Mouse (Mus musculus) midbrain, embryonic 15.5 days (tissue): ENCODE results near the gene Cass4. TPM values are rescaled to one million over a fixed set of nuclear protein-coding genes. Genes with fewer than 3 reads are reported as not detected.

Source experiments
- ATAC-seq: fragments of 200-750 bp; cut with Nextera tagmentation; replicated peaks from 2 replicates; pipeline ENCODE4 v1.8.0; 2017; ENCODE audit warnings: moderate TSS enrichment
- H3K27ac ChIP-seq: fragments of 300-500 bp; sonication (generic); 2 replicates; pipeline ENCODE4 v1.5.1; 2015; ENCODE audit warnings: mild to moderate bottlenecking, inconsistent platforms
- H3K27me3 ChIP-seq: fragments of 300-500 bp; sonication (generic); replicated peaks from 2 replicates; pipeline ENCODE4 v1.6.1; 2015; ENCODE audit warnings: inconsistent platforms
- H3K36me3 ChIP-seq: fragments of 300-500 bp; sonication (generic); replicated peaks from 2 replicates; pipeline ENCODE4 v1.6.1; 2015; ENCODE audit warnings: inconsistent platforms
- H3K4me1 ChIP-seq: fragments of 300-500 bp; sonication (generic); 2 replicates; pipeline ENCODE4 v1.6.1; 2015; ENCODE audit warnings: inconsistent platforms
- H3K4me2 ChIP-seq: fragments of 300-500 bp; sonication (generic); 2 replicates; pipeline ENCODE4 v1.6.1; 2015; ENCODE audit warnings: inconsistent platforms, mild to moderate bottlenecking, moderate library complexity
- H3K4me3 ChIP-seq: fragments of 300-500 bp; sonication (generic); 2 replicates; pipeline ENCODE4 v1.5.1; 2015; ENCODE audit warnings: mild to moderate bottlenecking, inconsistent platforms
- H3K9ac ChIP-seq: fragments of 300-500 bp; sonication (generic); 2 replicates; pipeline ENCODE4 v1.6.1; 2015; ENCODE audit warnings: mild to moderate bottlenecking, inconsistent platforms
- H3K9me3 ChIP-seq: fragments of 300-500 bp; sonication (generic); 2 replicates; pipeline ENCODE4 v1.6.1; 2016; ENCODE audit warnings: inconsistent platforms
- WGBS: fragments of 180-500 bp; shearing (Covaris S2); methylation state at CpG from one replicate; pipeline ENCODE4 v1.1.7; 2015; ENCODE audit warnings: mixed read lengths; 5-methylcytosine and 5-hydroxymethylcytosine counted together
- polyA plus RNA-seq: library from polyadenylated mRNA; unstranded; fragments of >200 nt; fragmentation: Nextera tagmentation; extraction: Ambion mirVana; gene quantifications from 2 replicates; pipeline ENCODE4 v1.2.1, GENCODE M21; 2015

Gene Cass4
- polyA plus RNA-seq, 1 experiment from 2014 or later, result 0.12 TPM

DNA sequence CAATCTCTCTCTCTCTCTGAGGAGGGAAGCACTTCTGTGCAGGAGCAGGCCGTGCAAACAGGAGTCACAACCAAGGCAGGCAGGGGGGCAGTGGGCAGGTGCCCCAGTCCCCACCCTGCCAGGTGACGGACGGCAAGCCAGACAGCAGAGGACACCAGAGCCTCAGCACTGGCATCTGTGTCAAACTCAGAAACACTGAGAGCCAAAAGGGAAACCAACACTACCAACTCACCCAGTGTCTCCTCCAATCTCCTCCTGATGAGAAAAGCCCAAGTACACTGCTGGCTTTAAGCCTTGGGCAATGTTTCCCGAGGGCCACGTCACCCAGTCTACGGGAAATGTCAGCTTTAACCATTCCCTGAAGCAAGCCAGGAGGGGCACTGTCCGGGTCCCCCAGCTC, 30.4 kb upstream of the Cass4 start:
- Histone ChIP-seq H3K27me3 (no peaks in the 10 kb centered on the region), H3K4me2 (no peak overlapping the region), H3K36me3 (no peaks in the 10 kb centered on the region), H3K4me3 (no peak overlapping the region), H3K27ac (no peak overlapping the region), H3K9me3 (no peaks in the 10 kb centered on the region), H3K4me1 (no peaks in the 10 kb centered on the region), H3K9ac (no peak overlapping the region)
- WGBS, result 82% methylated on average over 7 of the region's 7 CpGs
- no peak for ATAC-seq

DNA sequence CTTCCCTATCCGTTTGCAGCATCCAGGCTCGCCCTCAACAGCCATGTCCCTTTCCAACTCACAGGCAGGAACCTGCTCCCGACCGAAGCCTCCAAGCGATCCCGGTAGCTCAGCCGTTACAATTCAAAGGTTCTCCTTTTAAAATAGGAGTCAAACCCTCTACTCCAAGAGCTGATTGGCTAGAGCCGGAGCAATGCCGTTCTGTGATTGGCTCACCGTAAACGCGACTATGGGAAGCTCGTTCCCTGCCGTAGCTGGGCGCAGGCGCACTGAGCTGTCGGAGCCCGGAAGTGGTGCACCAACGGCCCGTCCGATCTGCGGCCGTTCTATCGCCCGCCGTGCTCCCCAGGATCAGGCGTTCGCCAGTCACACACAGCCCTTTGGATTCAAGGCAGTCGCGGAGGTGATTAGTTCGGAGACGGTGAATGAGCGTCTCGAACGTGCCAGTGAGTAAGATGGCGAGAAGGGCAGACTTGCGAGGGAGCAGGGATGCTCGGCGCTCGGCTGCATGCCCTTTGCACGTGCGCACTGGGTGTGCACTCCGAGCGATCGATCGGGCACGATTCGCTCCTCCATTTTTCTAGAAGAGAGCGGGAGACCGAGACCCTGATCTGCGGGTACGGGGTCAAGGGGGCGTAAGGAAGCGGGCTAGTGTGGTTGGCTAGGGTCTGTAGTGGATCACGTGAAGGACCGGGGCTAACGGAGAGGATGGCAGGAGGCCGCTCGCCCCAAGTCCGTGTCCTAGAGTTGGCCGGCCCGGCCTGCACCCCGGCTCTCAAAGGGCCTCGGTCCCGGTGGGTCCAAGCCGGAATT, 23.0 kb upstream of the Cass4 start, which contains the start of the genes Aurka and Cstf1:
Gene Aurka, minus strand, starts transcription at position 125 of the 813 bp plus-strand sequence.
Gene Cstf1, plus strand, starts transcription at position 271 of the 813 bp plus-strand sequence.
- no peaks in the 10 kb centered on the region for H3K27me3 ChIP-seq

DNA sequence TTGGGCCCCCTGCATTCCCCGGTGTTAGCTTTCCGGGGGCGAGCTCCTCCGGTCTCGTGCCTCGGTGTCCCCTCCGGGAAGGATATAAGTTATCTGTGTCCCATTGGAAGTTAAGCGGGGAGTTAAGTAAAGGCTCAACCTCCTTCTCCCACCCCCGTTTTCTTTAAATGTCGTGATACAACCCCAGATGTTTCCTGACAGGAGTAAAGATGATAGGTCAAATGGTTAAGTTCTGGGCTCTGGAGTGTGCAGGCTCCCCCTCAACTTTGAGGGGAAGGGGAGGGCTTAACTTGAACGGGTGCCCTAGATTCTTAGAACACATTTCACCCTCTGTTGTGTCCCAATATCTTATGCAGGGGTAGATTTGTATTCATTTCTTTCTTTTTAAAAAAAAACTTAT, 22.3 kb upstream of the Cass4 start:
- H3K4me2 ChIP-seq, result peak overlapping the region; percentile 67
- no peak for ATAC-seq
- peak overlapping the region; percentile 80 for H3K9ac ChIP-seq
- no peaks in the 10 kb centered on the region for H3K27me3 ChIP-seq
- under 1% methylated on average over 11 of the region's 11 CpGs for WGBS
- H3K27ac ChIP-seq, result peak overlapping the region; percentile 87; the same call in 1 of the 2 replicates
- H3K9me3 ChIP-seq, result no peaks in the 10 kb centered on the region
- H3K36me3 ChIP-seq, result peaks cover 24% of the 10 kb centered on the region
- H3K4me3 ChIP-seq, result peak overlapping the region; percentile 81
- H3K4me1 ChIP-seq, result peaks cover 25% of the 10 kb centered on the region

More for the DNA sequence above, 23.0 kb upstream of the Cass4 start, which contains the start of the genes Aurka and Cstf1:
- under 1% methylated on average over 66 of the region's 66 CpGs for WGBS
- peaks cover 25% of the 10 kb centered on the region for H3K4me1 ChIP-seq
- H3K4me3 ChIP-seq, result peak within 1 kb of the TSS; percentile 81
- H3K9me3 ChIP-seq, result no peaks in the 10 kb centered on the region
- peaks cover 17% of the 10 kb centered on the region for H3K36me3 ChIP-seq
- H3K9ac ChIP-seq, result peak within 1 kb of the TSS; percentile 80
- peak within 1 kb of the TSS; percentile 72 for H3K4me2 ChIP-seq
- ATAC-seq, result peak; percentile 99
- H3K27ac ChIP-seq, result peak within 1 kb of the TSS; percentile 87

DNA sequence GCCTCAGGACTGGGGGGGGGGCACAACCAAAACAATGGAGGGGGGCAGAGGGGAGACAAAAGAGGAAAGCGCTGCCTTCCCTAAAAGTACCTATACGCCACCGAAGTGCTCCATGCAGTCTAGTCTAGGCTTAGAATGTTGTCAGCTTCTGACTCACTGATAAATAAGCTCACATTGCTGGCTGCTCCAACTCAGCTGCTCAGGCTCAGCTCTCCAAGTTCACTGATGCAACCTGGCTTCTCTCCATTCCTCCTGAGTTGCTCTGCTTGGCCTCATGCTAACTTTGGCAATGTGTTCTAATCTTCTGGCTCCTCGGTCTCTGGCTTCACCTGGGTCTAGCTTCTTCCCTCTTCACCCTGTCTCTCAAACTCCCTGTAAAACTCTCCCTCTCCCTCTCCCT, 17.0 kb upstream of the Cass4 start:
- no peak overlapping the region for H3K4me3 ChIP-seq
- H3K36me3 ChIP-seq, result peaks cover 69% of the 10 kb centered on the region
- H3K27me3 ChIP-seq, result no peaks in the 10 kb centered on the region
- 94% methylated on average over 4 of the region's 4 CpGs for WGBS
- no peak for ATAC-seq
- H3K27ac ChIP-seq, result no peak overlapping the region
- no peak overlapping the region for H3K4me2 ChIP-seq
- peaks cover 9% of the 10 kb centered on the region for H3K4me1 ChIP-seq
- H3K9ac ChIP-seq, result no peak overlapping the region
- no peaks in the 10 kb centered on the region for H3K9me3 ChIP-seq

DNA sequence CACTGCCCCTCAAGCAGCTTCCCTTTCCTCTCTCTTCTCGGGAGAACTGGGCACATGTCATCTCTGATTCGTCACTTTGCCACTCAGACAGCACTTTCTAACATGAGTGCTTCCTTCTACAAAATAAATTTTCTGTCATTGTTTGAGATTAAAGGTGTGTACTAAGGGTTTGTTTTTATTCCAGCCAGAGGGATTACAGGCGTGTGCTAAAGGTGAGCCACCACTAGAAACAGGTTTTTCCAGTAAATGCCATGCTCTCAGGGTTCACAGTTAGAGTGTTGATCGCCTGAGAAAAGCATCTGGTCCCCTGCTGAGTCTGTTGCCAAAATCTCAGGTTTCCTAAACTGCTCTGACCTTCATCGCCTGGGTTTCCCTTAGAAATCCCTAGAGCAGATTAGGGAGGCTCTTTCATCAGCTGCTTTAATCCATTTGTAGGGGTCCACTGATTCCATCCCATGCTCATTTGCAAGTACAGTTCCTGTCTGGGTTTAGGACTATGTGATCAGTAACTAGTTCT, 16.5 kb upstream of the Cass4 start:
- no peaks in the 10 kb centered on the region for H3K27me3 ChIP-seq
- no peak for ATAC-seq
- no peak overlapping the region for H3K4me2 ChIP-seq
- 73% methylated on average over 5 of the region's 5 CpGs for WGBS
- no peak overlapping the region for H3K9ac ChIP-seq
- peaks cover 4% of the 10 kb centered on the region; the same call in 1 of the 2 replicates for H3K4me1 ChIP-seq
- no peak overlapping the region for H3K4me3 ChIP-seq
- peaks cover 74% of the 10 kb centered on the region for H3K36me3 ChIP-seq
- H3K27ac ChIP-seq, result no peak overlapping the region
- H3K9me3 ChIP-seq, result no peaks in the 10 kb centered on the region

DNA sequence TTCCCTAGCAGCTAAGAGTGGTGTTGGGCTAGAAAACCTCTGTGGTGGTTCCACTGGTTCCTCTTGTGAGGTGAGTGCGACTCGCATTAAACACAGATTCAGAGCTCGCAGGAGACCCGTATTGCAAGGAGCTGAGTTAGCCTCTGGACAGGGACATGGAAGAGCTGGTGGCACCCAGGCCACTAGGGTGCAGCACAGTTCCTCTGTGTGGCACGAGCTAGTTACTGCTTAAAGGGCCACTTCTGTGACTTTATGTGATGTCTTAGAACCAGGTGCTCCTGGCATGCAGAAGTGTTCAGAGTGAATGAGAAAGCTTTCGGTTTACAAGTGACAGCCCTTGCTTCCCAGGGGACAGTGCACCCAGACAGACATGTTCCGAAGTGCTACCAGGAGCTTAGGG, 15.3 kb upstream of the Cass4 start:
- WGBS, result 73% methylated on average over 7 of the region's 7 CpGs
- H3K4me2 ChIP-seq, result no peak overlapping the region
- no peak overlapping the region for H3K4me3 ChIP-seq

DNA sequence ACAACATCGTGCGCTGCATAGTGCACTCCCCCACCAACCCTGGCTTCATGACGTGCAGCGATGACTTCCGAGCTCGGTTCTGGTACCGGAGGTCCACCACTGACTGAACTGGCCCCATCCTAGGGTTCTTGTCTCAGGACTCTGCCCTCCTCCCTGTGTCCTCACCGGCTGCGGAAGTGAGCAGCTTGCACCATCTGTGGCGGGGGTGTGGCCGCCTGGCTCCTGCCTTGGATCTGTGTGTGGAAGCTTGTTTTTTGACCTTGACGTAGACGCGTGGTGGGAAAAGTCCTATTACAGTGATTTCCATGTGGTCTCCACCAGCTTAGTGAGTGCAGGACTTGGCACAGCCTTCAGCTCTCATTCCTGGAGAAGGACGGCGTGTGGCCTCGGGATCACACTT, 13.1 kb upstream of the Cass4 start:
- Histone ChIP-seq H3K9ac (no peak overlapping the region), H3K9me3 (no peaks in the 10 kb centered on the region), H3K27ac (no peak overlapping the region), H3K4me1 (no peaks in the 10 kb centered on the region), H3K27me3 (no peaks in the 10 kb centered on the region), H3K36me3 (peaks cover 58% of the 10 kb centered on the region), H3K4me3 (no peak overlapping the region), H3K4me2 (no peak overlapping the region)
- no peak for ATAC-seq
- 96% methylated on average over 17 of the region's 17 CpGs for WGBS

More for the DNA sequence above, 15.3 kb upstream of the Cass4 start:
- no peak overlapping the region for H3K9ac ChIP-seq
- H3K27me3 ChIP-seq, result no peaks in the 10 kb centered on the region
- no peak for ATAC-seq
- H3K27ac ChIP-seq, result no peak overlapping the region
- no peaks in the 10 kb centered on the region for H3K9me3 ChIP-seq
- H3K4me1 ChIP-seq, result no peaks in the 10 kb centered on the region
- H3K36me3 ChIP-seq, result peaks cover 74% of the 10 kb centered on the region

DNA sequence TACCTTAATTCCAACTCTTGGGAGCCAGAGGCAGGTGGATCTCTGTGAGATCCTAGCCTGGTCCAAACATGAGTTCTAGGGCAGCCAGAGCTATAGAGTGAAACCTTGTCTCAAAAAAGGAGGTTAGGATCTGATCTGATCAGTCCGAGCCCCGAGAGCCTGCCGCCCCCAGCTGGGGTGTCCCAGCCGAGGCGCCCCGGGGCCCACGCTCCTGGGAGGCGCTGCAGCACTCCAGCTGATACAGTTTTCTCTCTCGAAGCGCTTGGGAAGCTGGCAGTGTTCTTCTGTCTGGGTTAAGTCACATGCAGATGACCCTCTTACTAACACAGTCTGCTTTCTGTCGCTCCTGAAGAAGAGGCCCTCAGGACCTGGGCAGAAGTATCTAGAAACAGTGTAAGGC, 12.3 kb upstream of the Cass4 start:
- H3K9ac ChIP-seq, result no peak overlapping the region
- no peaks in the 10 kb centered on the region for H3K27me3 ChIP-seq
- no peak for ATAC-seq
- H3K4me1 ChIP-seq, result no peaks in the 10 kb centered on the region
- H3K27ac ChIP-seq, result no peak overlapping the region
- 95% methylated on average over 11 of the region's 11 CpGs for WGBS
- no peak overlapping the region for H3K4me3 ChIP-seq
- H3K4me2 ChIP-seq, result no peak overlapping the region
- peaks cover 50% of the 10 kb centered on the region for H3K36me3 ChIP-seq
- no peaks in the 10 kb centered on the region for H3K9me3 ChIP-seq

DNA sequence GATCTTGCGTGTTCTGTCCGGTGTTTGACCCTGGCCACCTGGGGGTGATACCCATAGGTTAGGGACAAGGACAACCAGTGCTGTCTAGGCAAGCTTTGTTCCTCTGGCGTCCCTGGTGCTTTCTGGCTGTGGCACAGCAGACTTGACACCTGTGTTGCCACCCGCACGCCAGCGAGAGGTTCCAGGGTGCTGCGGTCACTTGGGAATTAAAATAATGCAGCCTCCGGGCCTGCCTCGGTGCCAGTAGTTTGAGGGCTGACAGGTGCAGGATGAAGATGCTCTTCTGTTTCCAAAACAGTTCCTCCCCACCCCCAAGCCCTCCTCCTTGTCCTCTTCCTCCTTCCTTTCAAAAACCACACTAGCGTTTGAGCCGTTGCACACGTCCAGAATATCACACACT, 11.7 kb upstream of the Cass4 start:
- WGBS, result 90% methylated on average over 12 of the region's 12 CpGs
- H3K4me2 ChIP-seq, result no peak overlapping the region
- no peak overlapping the region for H3K9ac ChIP-seq
- H3K9me3 ChIP-seq, result no peaks in the 10 kb centered on the region
- H3K4me3 ChIP-seq, result no peak overlapping the region
- no peak overlapping the region for H3K27ac ChIP-seq
- H3K36me3 ChIP-seq, result peaks cover 45% of the 10 kb centered on the region
- ATAC-seq, result no peak
- no peaks in the 10 kb centered on the region for H3K27me3 ChIP-seq
- H3K4me1 ChIP-seq, result no peaks in the 10 kb centered on the region

DNA sequence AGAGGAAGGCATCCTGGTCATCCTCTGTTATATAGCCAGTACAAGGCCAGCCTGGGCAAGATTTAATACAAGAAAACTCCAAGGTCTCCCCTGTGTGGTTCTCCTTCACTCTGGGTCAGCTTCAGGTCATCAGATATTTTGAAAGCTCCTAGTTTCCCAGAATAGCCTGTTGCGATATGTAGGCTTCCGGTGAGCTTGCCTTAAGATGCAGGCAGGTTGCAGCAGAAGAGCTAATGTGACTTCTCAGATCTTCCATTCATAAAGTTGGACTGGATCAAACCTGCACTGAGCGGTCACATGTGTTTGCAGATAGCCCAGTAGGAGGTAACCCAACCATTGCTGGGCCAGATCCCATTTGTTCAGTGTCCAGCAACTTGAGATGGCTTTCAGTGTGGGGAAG, 8.9 kb upstream of the Cass4 start:
- H3K4me1 ChIP-seq, result no peaks in the 10 kb centered on the region
- no peak overlapping the region for H3K4me3 ChIP-seq
- H3K27me3 ChIP-seq, result no peaks in the 10 kb centered on the region
- no peak for ATAC-seq
- no peaks in the 10 kb centered on the region for H3K9me3 ChIP-seq
- peaks cover 23% of the 10 kb centered on the region for H3K36me3 ChIP-seq
- no peak overlapping the region for H3K4me2 ChIP-seq
- 91% methylated on average over 3 of the region's 3 CpGs for WGBS
- no peak overlapping the region for H3K9ac ChIP-seq
- no peak overlapping the region for H3K27ac ChIP-seq

DNA sequence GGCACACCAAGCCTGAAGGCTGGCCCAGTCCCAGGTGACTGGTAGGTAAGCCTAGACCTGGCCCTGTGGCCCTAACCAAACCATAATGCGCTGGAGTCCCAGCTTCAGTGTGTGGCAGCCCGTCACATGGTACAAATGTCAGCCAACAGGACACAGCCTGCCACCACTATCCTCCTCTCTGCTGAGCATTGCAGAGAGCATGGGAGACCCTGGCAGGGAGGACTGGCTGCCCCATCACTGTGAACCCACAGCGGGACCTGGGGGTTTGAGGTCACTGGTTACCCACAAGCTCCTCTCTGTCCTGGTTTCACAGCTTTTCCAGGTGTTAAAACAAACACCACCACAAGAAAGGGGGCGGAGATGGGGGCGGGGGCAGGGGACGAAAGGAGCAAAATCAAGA, 3.3 kb upstream of the Cass4 start:
- 59% methylated on average over 6 of the region's 6 CpGs for WGBS
- no peak overlapping the region for H3K27ac ChIP-seq
- no peak for ATAC-seq

DNA sequence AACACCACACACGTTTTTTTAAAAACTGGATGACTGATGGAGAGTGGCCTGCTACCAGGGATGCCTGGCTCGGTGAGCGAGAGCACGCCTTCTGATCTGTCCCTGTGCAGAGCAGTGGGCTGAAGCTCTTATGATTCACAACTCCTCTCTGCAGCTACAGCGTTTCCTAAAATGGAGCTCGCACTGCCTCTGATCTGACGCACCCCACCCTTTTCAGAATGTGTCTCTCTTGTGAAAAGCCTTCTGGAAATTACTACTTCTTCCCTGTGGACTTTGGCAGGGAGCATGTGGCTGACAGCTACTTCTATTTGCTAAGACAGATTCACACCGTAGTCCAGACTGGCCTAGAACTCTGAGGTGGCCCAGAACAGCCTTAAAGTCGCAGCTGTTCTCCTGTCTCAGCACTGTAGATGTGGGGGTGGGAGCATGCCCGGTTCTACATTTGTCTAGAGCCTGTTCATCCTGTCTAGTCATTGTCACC, 1.5 kb upstream of the Cass4 start:
- Histone ChIP-seq H3K9me3 (no peaks in the 10 kb centered on the region), H3K9ac (no peak overlapping the region), H3K4me1 (no peaks in the 10 kb centered on the region), H3K27ac (no peak overlapping the region), H3K27me3 (no peaks in the 10 kb centered on the region), H3K4me2 (no peak overlapping the region), H3K4me3 (no peak overlapping the region), H3K36me3 (no peaks in the 10 kb centered on the region)
- 84% methylated on average over 10 of the region's 10 CpGs for WGBS
- no peak for ATAC-seq

More for the DNA sequence above, 3.3 kb upstream of the Cass4 start:
- Histone ChIP-seq H3K9me3 (no peaks in the 10 kb centered on the region), H3K9ac (no peak overlapping the region), H3K4me1 (no peaks in the 10 kb centered on the region), H3K27me3 (no peaks in the 10 kb centered on the region), H3K36me3 (no peaks in the 10 kb centered on the region), H3K4me3 (no peak overlapping the region), H3K4me2 (no peak overlapping the region)

DNA sequence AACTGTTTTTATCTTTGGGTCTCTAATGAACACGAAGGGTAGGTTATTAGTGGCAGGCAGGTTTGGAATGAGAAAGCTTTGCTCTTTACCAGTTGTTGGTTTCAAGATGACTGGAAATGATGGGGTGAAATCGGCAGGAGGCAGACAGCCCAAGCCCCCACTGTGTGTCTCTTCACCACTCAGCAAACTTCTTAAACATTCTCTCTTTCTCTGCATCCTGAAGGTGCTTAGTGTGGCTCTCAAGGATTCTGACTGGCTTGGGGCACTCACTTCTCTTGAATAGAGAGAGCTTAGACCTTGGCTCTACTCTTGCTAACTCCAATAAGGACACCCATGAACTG, 428 bp downstream of the Cass4 start:
- H3K4me1 ChIP-seq, result no peaks in the 10 kb centered on the region
- no peaks in the 10 kb centered on the region for H3K36me3 ChIP-seq
- no peaks in the 10 kb centered on the region for H3K9me3 ChIP-seq
- no peaks in the 10 kb centered on the region for H3K27me3 ChIP-seq
- no peak overlapping the region for H3K9ac ChIP-seq
- no peak overlapping the region for H3K4me3 ChIP-seq
- WGBS, result 83% methylated on average over 2 of the region's 2 CpGs
- ATAC-seq, result no peak
- no peak overlapping the region for H3K27ac ChIP-seq
- no peak overlapping the region for H3K4me2 ChIP-seq
